Mouse (Mus musculus): Measurements from ENCODE around the gene Ankrd61. TPM values are rescaled to one million over a fixed set of nuclear protein-coding genes. Genes with fewer than 3 reads are reported as not detected.

The Ankrd61 gene
- polyA plus RNA-seq (2014; fragmentation: Nextera tagmentation; extraction: Ambion mirVana), result 0.37 and 0.39 TPM in 2 replicates

DNA sequence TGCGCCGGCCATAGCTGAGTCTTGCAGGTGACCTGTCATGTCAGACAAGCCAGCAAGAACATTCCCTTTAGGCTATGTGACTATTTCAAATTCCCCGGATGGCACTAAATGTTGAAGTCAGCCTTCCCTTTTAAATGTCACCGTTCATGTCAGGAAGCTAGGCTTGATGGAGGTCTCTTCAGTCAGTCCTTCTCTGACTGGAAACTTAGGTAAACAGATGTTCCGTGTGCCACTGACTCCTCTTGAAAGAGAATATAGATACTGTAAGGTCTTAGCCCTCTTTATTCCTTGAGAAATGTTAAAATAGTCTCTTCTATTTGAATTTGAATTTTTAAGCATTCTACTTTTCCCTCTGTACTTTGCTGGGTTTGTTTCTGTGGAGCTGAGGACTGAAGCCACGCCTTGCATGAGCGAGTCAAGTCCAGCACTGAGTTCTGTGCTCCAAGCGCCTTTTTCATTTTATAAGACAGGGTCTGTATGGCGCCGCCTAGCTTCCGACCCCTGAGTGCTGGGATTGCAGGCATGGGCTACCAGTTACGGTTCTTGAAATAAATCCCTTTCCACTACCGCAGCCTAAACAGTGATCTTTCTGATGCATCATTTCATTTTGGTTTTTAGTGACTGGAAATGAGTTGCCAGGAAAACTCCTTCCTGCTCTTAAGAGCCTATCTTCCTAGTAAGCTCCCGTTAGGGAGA is at the start of gene Ankrd61:
TSS of gene Ankrd61 (minus strand) at position 51 of the 696 bp plus-strand sequence.
- WGBS, result 88% methylated on average over 14 of the region's 14 CpGs
- peaks cover 46% of the 10 kb centered on the region for H3K36me3 ChIP-seq (ENCODE audit: control insufficient read depth, insufficient read depth, low read length)

DNA sequence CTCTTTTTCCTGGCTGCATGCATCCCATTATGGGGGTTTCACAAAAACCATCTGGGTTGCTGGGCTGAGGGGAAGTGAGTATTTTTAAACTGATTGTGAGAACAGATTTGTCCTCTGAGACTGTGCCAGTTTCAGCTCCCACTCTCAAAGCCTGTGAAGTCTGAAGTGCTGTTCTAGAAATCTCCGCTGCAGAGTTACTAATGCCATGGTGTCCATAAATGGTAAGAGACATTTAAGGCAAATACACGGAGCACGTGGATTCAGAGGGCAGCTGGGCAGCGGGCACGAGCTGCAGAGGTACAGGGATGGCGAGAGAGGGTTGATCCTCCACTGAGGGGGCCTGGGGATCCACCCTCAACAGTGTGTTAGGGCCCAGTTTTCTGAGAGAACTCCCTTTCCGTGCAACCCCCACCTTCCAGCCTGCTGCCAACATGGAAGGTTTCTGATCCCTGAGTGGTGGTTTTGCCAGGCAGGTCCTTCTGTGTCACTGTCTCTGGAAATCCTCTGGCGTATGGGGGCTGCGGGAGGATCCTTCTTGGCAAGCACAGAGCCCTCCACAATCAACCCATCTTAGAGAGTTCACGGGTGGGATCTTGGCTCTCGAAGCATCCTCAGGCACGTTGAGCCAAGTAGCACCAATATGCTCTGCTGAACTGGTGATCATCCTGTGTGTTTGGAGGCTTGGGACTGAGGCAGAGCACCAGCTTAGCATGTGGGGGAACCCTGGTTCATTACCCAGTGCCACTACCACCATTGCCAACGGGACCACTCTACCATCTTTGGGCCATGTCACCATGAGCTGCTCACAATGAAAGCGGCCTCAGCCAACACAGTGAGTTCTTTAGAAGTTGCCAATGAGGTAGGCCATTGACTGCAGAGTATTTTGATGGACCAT is 46.0 kb upstream of the Ankrd61 start:
- Histone ChIP-seq H3K27me3 (ENCODE audit: control insufficient read depth, insufficient read depth, low read length) (no peaks in the 10 kb centered on the region), H3K9ac (replicated peaks; ENCODE audit: low read depth, low read length) (no peak overlapping the region), H3K4me3 (ENCODE audit: low read depth, low read length) (no peak overlapping the region), H3K36me3 (ENCODE audit: control insufficient read depth, insufficient read depth, low read length) (no peaks in the 10 kb centered on the region), H3K4me1 (ENCODE audit: control insufficient read depth, insufficient read depth, low read length) (no peaks in the 10 kb centered on the region), H3K4me2 (ENCODE audit: low read depth, low read length) (no peak overlapping the region), H3K9me3 (ENCODE audit: control insufficient read depth, low read length) (no peaks in the 10 kb centered on the region; the same call in 1 of the 2 replicates), H3K27ac (ENCODE audit: low read depth, low read length) (no peak overlapping the region)
- WGBS, result 91% methylated on average over 14 of the region's 14 CpGs
- ATAC-seq (ENCODE audit: low read depth), result no peak

More for the DNA sequence above, at the start of gene Ankrd61:
- no peaks in the 10 kb centered on the region for H3K4me1 ChIP-seq (ENCODE audit: control insufficient read depth, insufficient read depth, low read length)
- no peak within 1 kb of the TSS for H3K9ac ChIP-seq (replicated peaks; ENCODE audit: low read depth, low read length)
- H3K27ac ChIP-seq (ENCODE audit: low read depth, low read length), result no peak within 1 kb of the TSS
- no peaks in the 10 kb centered on the region for H3K27me3 ChIP-seq (ENCODE audit: control insufficient read depth, insufficient read depth, low read length)
- no peak within 1 kb of the TSS for H3K4me2 ChIP-seq (ENCODE audit: low read depth, low read length)
- H3K9me3 ChIP-seq (ENCODE audit: control insufficient read depth, low read length), result no peaks in the 10 kb centered on the region
- no peak for ATAC-seq (ENCODE audit: low read depth)
- H3K4me3 ChIP-seq (ENCODE audit: low read depth, low read length), result no peak within 1 kb of the TSS

DNA sequence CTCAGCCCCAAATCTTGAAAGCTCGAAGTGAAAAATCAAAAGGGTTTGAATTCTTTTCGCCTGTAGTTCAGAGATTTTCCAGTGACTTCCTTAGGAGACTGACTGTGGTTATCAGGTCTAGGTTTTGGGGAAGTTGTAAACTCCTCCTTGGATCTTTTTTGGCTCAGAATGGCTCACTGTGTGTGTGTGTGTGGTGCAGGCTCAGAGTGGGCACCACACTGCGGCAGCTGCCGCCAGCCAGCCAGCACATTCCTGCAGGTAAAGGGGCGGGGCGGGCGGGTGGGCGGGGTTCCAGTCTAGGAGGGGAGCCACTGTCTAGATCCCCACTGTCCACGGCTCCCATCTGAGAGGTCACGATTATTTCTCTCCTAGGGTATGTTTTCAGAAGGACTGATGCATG is 44.1 kb upstream of the Ankrd61 start:
- no peak overlapping the region for H3K9ac ChIP-seq (replicated peaks; ENCODE audit: low read depth, low read length)
- no peaks in the 10 kb centered on the region for H3K36me3 ChIP-seq (ENCODE audit: control insufficient read depth, insufficient read depth, low read length)
- no peak overlapping the region for H3K27ac ChIP-seq (ENCODE audit: low read depth, low read length)
- ATAC-seq (ENCODE audit: low read depth), result no peak
- H3K4me1 ChIP-seq (ENCODE audit: control insufficient read depth, insufficient read depth, low read length), result no peaks in the 10 kb centered on the region
- H3K27me3 ChIP-seq (ENCODE audit: control insufficient read depth, insufficient read depth, low read length), result no peaks in the 10 kb centered on the region
- H3K9me3 ChIP-seq (ENCODE audit: control insufficient read depth, low read length), result no peaks in the 10 kb centered on the region; the same call in 1 of the 2 replicates
- no peak overlapping the region for H3K4me3 ChIP-seq (ENCODE audit: low read depth, low read length)
- WGBS, result 24% methylated on average over 10 of the region's 10 CpGs
- H3K4me2 ChIP-seq (ENCODE audit: low read depth, low read length), result no peak overlapping the region

- no peak overlapping the region for H3K9ac ChIP-seq (replicated peaks; ENCODE audit: low read depth, low read length)
- no peaks in the 10 kb centered on the region for H3K4me1 ChIP-seq (ENCODE audit: control insufficient read depth, insufficient read depth, low read length)
- H3K9me3 ChIP-seq (ENCODE audit: control insufficient read depth, low read length), result no peaks in the 10 kb centered on the region
- H3K4me2 ChIP-seq (ENCODE audit: low read depth, low read length), result no peak overlapping the region
- 90% methylated on average over 9 of the region's 9 CpGs for WGBS
- no peak overlapping the region for H3K27ac ChIP-seq (ENCODE audit: low read depth, low read length)
- no peak for ATAC-seq (ENCODE audit: low read depth)
- no peaks in the 10 kb centered on the region for H3K36me3 ChIP-seq (ENCODE audit: control insufficient read depth, insufficient read depth, low read length)
- H3K4me3 ChIP-seq (ENCODE audit: low read depth, low read length), result no peak overlapping the region
- no peaks in the 10 kb centered on the region for H3K27me3 ChIP-seq (ENCODE audit: control insufficient read depth, insufficient read depth, low read length)
Measured at GRCm38 (mm10) chr5:143936156-143936555, 38.7 kb upstream of the Ankrd61 start.

- Histone ChIP-seq H3K36me3 (ENCODE audit: control insufficient read depth, insufficient read depth, low read length) (peaks cover 20% of the 10 kb centered on the region), H3K4me3 (ENCODE audit: low read depth, low read length) (no peak overlapping the region), H3K9me3 (ENCODE audit: control insufficient read depth, low read length) (no peaks in the 10 kb centered on the region), H3K4me2 (ENCODE audit: low read depth, low read length) (no peak overlapping the region), H3K9ac (replicated peaks; ENCODE audit: low read depth, low read length) (no peak overlapping the region), H3K27ac (ENCODE audit: low read depth, low read length) (no peak overlapping the region), H3K27me3 (ENCODE audit: control insufficient read depth, insufficient read depth, low read length) (no peaks in the 10 kb centered on the region), H3K4me1 (ENCODE audit: control insufficient read depth, insufficient read depth, low read length) (no peaks in the 10 kb centered on the region)
- 92% methylated on average over 1 of the region's 1 CpGs for WGBS
- no peak for ATAC-seq (ENCODE audit: low read depth)
Measured at GRCm38 (mm10) chr5:143933875-143934274, 36.4 kb upstream of the Ankrd61 start.

GRCm38 (mm10) chr5:143933414-143933813 is 35.9 kb upstream of the Ankrd61 start:
- no peaks in the 10 kb centered on the region for H3K27me3 ChIP-seq (ENCODE audit: control insufficient read depth, insufficient read depth, low read length)
- H3K9ac ChIP-seq (replicated peaks; ENCODE audit: low read depth, low read length), result no peak overlapping the region
- H3K4me2 ChIP-seq (ENCODE audit: low read depth, low read length), result no peak overlapping the region
- no peak for ATAC-seq (ENCODE audit: low read depth)
- no peak overlapping the region for H3K4me3 ChIP-seq (ENCODE audit: low read depth, low read length)
- H3K9me3 ChIP-seq (ENCODE audit: control insufficient read depth, low read length), result no peaks in the 10 kb centered on the region
- WGBS, result 85% methylated on average over 11 of the region's 11 CpGs
- H3K27ac ChIP-seq (ENCODE audit: low read depth, low read length), result no peak overlapping the region
- H3K4me1 ChIP-seq (ENCODE audit: control insufficient read depth, insufficient read depth, low read length), result no peaks in the 10 kb centered on the region
- H3K36me3 ChIP-seq (ENCODE audit: control insufficient read depth, insufficient read depth, low read length), result peaks cover 24% of the 10 kb centered on the region

DNA sequence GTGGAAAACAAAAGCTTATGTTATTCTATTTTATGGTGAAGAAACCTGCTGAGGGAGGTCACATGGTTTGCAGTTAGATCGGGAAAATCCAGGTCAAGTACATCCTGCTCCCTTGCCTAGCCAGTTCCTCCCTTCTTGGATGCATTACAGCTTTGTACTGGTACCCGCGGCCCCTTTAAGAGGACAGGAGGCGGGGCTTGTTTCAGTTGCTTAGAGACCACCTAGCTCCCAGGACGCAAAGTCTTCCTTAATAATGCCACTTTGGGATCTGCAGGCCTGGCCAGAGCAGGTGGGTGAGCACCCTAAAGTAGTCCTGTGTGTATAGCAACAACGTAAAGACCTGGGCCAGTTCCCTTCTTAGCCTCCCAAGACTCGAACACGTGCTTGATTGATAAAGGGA is 35.3 kb upstream of the Ankrd61 start, which contains the start of gene Rsph10b:
TSS of gene Rsph10b (plus strand) at position 205 of the 400 bp plus-strand sequence.
- Histone ChIP-seq H3K27me3 (ENCODE audit: control insufficient read depth, insufficient read depth, low read length) (no peaks in the 10 kb centered on the region), H3K27ac (ENCODE audit: low read depth, low read length) (no peak within 1 kb of the TSS), H3K9me3 (ENCODE audit: control insufficient read depth, low read length) (no peaks in the 10 kb centered on the region), H3K9ac (replicated peaks; ENCODE audit: low read depth, low read length) (no peak within 1 kb of the TSS), H3K4me3 (ENCODE audit: low read depth, low read length) (no peak within 1 kb of the TSS), H3K4me1 (ENCODE audit: control insufficient read depth, insufficient read depth, low read length) (no peaks in the 10 kb centered on the region), H3K36me3 (ENCODE audit: control insufficient read depth, insufficient read depth, low read length) (peaks cover 29% of the 10 kb centered on the region), H3K4me2 (ENCODE audit: low read depth, low read length) (no peak within 1 kb of the TSS)
- no peak for ATAC-seq (ENCODE audit: low read depth)
- WGBS, result 8% methylated on average over 8 of the region's 8 CpGs

DNA sequence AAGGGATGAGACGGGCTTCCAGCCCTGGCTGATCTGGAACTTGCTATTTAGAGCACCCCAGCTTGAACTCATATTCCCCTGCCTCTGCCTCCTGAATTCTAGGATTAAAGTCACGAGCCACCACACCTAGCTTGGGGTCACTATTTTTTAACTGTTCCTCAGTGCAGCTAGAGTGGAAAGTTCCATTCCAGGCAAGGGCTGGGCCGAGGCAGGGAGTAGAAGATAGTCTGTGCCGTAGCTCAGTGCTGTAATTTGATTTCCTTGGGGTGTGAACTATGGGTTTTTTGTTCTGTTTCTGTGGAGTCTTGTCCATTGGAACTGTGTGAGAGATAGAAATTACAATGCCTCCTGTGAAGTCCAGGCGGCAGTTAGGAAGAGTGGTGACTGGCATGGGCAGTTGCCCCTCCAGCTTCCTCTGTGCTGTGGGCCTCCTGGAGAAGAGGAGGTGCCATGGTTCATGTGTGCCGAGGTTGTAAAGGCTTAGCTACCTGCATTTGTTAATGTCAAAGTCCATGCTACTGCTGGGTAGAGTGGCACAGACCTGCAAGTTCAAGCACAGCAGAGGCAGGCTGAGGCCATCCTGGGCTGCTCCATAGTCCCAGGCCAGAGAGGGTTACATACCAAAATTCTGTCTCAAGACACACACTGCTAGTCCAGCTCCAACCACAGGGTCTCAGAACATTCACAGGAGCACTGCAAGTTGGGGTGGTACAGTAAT is 34.5 kb upstream of the Ankrd61 start:
- Histone ChIP-seq H3K4me1 (ENCODE audit: control insufficient read depth, insufficient read depth, low read length) (no peaks in the 10 kb centered on the region), H3K27me3 (ENCODE audit: control insufficient read depth, insufficient read depth, low read length) (no peaks in the 10 kb centered on the region), H3K4me3 (ENCODE audit: low read depth, low read length) (no peak overlapping the region), H3K9me3 (ENCODE audit: control insufficient read depth, low read length) (no peaks in the 10 kb centered on the region), H3K36me3 (ENCODE audit: control insufficient read depth, insufficient read depth, low read length) (peaks cover 29% of the 10 kb centered on the region), H3K27ac (ENCODE audit: low read depth, low read length) (no peak overlapping the region), H3K4me2 (ENCODE audit: low read depth, low read length) (no peak overlapping the region), H3K9ac (replicated peaks; ENCODE audit: low read depth, low read length) (no peak overlapping the region)
- no peak for ATAC-seq (ENCODE audit: low read depth)
- WGBS, result 87% methylated on average over 6 of the region's 6 CpGs

All from neural tube, embryonic 14.5 days (tissue).